Mouse (Mus musculus): Measurements from ENCODE around the gene Mvd.

GRCm38 (mm10) chr8:122473911-122474421 lies 30.7 kb upstream of the Mvd start:
- TF ChIP-seq POLR2A (IDR thresholded peaks at IDR 0.05; ENCODE audit: borderline replicate concordance, extremely low read depth, low read depth, low read length): no peak
- TF ChIP-seq CTCF (IDR thresholded peaks at IDR 0.05; ENCODE audit: insufficient read depth, low read length): no peak
